Mouse (Mus musculus) gonadal fat pad, adult 2 months (tissue): ENCODE measurements around the gene Gm7980. TPM values are rescaled to one million over a fixed set of nuclear protein-coding genes. Genes with fewer than 3 reads are reported as not detected.
"Not testable (repeated sequence)": the region's sequence is repeated elsewhere in the genome, so short reads cannot be mapped to it uniquely, and the experiment has no call there.

ENCODE experiments used
- DNase-seq: peaks from one replicate; pipeline ENCODE4 v3.0.0-alpha.2; 2012; ENCODE audit warnings: low read depth
- polyA plus RNA-seq: library from polyadenylated mRNA; depleted of rRNA; stranded (reverse); fragments of >200 nt; gene quantifications from 2 replicates; pipeline ENCODE4 v1.2.3, GENCODE M21; 2012; rRNA removed

Gm7980 gene
- polyA plus RNA-seq, result not detected in 2 replicates

- DNase-seq, result not testable (repeated sequence)
Measured at GRCm38 (mm10) chr14:41907190-41907589, at the start of gene Gm7980. Gm7980 (minus strand) TSS chr14:41907290.

GRCm38 (mm10) chr14:41943695-41944094, 36.6 kb upstream of the Gm7980 start, which contains the start of gene 1700024B05Rik:
1700024B05Rik (plus strand) TSS chr14:41943995.
- DNase-seq, result not testable (repeated sequence)

- DNase-seq, result not testable (repeated sequence)
Measured at GRCm38 (mm10) chr14:41924649-41925048, 17.6 kb upstream of the Gm7980 start, which contains the start of gene 1700049E17Rik1. 1700049E17Rik1 (plus strand) TSS chr14:41924949.

Other genes starting within 250 kb of the Gm7980 start
- gene Gm8068, start 205.4 kb downstream of the Gm7980 start, polyA plus RNA-seq, result not detected in 2 replicates
- gene Gm7929, start 156.7 kb downstream of the Gm7980 start, polyA plus RNA-seq, result not detected in 2 replicates
- not detected in 2 replicates for gene Gm47189, start 134.8 kb downstream of the Gm7980 start, polyA plus RNA-seq
- not detected in 2 replicates for gene 1700049E17Rik1, start 17.7 kb upstream of the Gm7980 start, polyA plus RNA-seq
- gene 1700024B05Rik, start 36.7 kb upstream of the Gm7980 start, polyA plus RNA-seq, result not detected in 2 replicates
- not detected in 2 replicates for gene Gm6401, start 60.6 kb upstream of the Gm7980 start, polyA plus RNA-seq
- gene Gm3543, start 76.0 kb upstream of the Gm7980 start, polyA plus RNA-seq, result not detected in 2 replicates
- not detected in 2 replicates for gene Gm7951, start 210.1 kb upstream of the Gm7980 start, polyA plus RNA-seq